Mouse (Mus musculus) spleen, embryonic (tissue): ENCODE measurements at regions not wholly inside any gene's neighbourhood (a gene's known extent, or its start where the extent isn't known, plus 50 kb on each side); places are given as distances from the start of the nearest gene placed in this dataset.

Source experiments
- CTCF ChIA-PET: fragments of 350-600 bp; sonication (Branson Sonifier 250); formaldehyde crosslinking; loops from one replicate; lab custom pipeline; 2022; lab: Charles Lee

- CTCF ChIA-PET = interaction anchor here (1.1 kb wide), 1 partner anchor 24 kb away, joined by 4 read pairs; no protein-coding TSS in a partner anchor
Observed at GRCm38 (mm10) chr9:14173631-14174323, 101.1 kb upstream of the Sesn3 start.

DNA sequence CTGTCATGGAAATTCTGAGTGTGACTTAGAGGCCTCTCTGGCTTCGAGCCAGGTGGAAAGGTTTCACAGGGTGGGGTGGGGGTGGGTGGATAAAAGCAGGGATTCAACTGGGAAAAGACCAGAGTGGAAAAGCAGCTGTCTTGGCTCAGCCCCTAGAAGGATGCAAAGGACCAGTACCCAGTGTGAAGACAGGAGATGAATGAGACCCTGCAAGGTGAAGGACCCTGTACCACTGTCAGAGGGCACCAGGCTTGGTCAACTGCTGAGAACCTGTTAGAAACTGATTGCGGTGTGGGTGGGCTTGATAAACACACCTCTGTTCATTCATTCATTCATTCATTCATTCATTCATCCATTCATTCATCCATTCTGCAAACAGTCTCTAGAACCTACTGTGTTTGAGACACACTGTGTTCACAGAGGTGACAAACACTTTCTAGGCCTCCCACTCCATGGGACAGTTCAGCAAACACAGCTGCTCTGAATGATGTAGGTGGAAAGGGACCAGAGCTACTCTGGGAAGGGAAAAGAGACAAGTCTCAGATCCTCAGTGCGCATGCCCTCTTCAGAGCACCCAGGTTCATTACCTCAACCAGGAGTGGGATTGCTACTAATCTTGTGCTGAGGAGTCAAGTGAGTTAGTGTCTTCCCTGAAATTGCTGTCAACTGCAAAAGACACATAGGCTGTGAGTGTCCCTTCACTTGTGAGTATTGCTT is 100.4 kb upstream of the Sesn3 start:
- CTCF ChIA-PET = interaction anchor here (1.1 kb wide), 1 partner anchor 25 kb away, joined by 4 read pairs; no protein-coding TSS in a partner anchor

DNA sequence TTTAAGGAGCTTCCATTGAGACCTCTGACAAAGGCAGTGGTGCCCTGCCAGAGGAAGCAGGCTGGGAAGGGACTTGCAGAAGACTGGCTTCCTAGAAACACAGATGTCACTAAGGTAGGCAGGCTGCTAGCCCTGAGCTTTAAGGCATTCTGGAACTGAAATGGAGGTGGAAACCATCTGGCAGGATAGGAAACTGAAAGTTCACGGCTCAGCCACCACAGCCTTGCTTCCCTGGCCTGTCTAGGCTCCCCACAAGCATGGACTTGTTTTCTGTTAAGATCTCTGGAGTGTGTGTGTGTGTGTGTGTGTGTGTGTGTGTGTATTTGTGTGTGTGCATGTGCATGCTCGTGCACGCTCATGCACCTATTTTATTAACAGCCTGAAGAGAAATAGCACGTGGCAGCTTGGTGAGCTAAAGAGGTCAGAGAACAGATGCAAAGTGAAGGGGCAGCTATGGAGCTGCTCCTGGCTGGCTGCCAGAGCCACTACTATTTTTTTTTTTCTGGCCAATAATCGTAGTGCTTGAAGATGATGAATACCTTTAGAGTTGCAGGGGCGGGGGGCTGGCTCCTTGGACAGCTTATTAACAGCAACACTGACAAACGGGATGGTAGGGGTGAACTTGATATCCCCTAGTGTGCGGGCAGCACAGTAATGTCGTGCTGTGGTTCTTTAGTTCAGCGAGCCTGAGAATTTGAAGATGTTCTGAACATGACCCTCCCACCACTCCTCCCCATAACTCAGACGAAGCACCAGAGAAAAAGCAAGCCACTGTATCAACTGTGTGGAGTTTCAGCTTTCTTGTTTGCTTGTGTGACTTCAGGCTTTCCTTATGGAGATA is 99.6 kb upstream of the Sesn3 start:
- CTCF ChIA-PET = interaction anchor here (0.6 kb wide), 1 partner anchor 188 kb away, joined by 6 read pairs; no protein-coding TSS in a partner anchor

DNA sequence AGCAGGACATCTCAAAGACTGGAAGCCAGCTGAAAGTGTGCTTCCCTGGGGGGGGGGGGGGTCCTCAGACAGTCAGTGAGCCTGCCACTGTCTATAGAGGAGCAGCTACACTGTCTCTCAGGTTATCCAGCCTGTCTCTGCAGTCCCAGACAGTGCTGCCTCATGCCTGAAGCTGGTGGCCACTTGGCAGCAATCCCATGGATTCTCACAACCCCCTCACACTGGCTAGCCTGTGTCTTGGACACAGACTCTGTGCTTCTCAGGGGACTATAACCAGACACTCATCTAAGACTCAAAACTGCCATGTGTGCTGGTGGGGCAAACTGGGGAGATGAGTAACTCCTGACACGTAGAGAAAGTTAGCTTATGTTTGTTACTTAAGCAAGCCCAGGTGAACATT is 95.1 kb upstream of the Sesn3 start:
- CTCF ChIA-PET = interaction anchor here (0.7 kb wide), 1 partner anchor 346 kb away, joined by 4 read pairs; no protein-coding TSS in a partner anchor

DNA sequence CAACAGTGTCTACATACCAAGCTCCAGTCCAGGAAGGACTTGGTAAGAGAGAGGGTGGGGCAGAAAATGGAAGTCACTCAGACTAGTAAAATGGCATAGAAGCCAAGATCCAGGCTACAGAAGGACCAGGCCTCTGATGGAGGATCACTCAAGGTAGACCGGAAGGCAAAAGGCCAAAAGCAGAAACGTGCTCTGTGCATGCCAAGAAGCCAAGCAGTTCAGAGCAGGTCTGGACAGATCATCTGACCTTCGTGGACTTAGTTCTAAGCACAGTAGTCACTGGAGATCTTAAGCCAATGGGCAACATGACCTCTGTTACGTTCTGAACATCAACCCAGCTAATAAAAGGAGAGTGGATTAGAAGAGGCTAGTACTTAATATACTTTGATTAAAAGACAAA is 90.6 kb upstream of the Sesn3 start:
- CTCF ChIA-PET = no interaction called here

GRCm38 (mm10) chr9:14185681-14186080 is 89.2 kb upstream of the Sesn3 start:
- CTCF ChIA-PET = no interaction called here

- CTCF ChIA-PET = no interaction called here
Observed at GRCm38 (mm10) chr9:14187753-14188152, 87.1 kb upstream of the Sesn3 start.

GRCm38 (mm10) chr9:14188504-14188903 is 86.4 kb upstream of the Sesn3 start:
- CTCF ChIA-PET = no interaction called here

DNA sequence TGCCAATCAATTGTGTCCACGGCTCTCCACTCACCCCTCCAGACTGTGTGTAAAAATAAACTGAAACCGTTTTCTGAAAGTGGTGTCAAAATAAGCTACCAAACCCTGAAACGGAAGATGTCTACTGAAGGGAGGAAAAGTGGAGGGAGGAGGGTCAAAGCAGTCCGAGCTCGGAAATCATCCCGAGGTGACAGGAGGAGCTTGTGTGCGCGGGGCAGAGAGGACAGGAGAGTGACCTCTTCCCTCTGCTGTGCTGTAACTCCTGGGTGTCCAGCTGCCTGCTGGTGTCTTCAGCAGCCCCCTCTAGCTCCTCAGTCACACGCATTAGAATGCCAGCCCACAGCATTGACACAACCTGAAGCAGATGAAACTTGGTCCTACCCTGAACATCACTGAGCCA is 84.2 kb upstream of the Sesn3 start:
- CTCF ChIA-PET = no interaction called here

DNA sequence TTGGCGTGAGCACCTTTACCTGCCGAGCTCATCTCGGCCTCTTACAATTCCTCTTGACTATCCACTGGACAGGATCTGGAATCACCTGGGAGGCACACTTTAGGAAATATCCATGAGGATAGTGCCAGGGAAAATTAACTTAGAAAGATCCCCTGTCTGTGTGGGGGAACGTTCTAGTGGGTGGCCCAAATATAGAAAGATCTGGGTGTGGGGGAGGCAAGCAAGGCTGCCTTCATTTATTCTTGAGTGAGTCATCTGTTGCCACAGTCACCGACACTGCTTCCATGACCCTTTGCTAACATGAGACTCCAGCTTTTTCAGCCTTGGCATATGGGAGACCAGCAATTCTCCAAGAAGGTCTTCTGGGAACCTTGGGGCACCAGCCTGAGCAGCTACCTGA is 80.1 kb upstream of the Sesn3 start:
- CTCF ChIA-PET = no interaction called here

DNA sequence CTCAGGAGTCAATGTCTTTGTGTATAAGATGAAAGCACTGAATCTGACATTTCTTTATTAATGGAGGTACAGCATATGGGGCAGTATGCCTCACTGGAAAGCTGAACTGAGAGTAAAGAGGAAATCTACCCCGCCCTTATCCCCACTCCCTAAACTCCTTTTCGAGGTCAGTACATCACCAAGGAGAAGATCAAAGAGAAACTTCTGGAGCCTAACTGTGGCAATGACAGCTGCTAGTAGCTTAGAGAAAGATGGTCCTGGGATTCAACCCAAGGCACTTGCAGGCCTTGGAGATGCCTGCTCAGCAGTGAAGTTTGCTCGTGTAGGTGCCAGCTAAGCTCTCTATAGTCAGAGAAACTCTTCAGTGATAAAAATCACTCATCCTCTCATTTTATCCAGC is 75.8 kb upstream of the Sesn3 start:
- CTCF ChIA-PET = no interaction called here

GRCm38 (mm10) chr9:14199983-14200700 is 74.7 kb upstream of the Sesn3 start:
- CTCF ChIA-PET = no interaction called here

GRCm38 (mm10) chr9:14200852-14201251 is 74.0 kb upstream of the Sesn3 start:
- CTCF ChIA-PET = no interaction called here

DNA sequence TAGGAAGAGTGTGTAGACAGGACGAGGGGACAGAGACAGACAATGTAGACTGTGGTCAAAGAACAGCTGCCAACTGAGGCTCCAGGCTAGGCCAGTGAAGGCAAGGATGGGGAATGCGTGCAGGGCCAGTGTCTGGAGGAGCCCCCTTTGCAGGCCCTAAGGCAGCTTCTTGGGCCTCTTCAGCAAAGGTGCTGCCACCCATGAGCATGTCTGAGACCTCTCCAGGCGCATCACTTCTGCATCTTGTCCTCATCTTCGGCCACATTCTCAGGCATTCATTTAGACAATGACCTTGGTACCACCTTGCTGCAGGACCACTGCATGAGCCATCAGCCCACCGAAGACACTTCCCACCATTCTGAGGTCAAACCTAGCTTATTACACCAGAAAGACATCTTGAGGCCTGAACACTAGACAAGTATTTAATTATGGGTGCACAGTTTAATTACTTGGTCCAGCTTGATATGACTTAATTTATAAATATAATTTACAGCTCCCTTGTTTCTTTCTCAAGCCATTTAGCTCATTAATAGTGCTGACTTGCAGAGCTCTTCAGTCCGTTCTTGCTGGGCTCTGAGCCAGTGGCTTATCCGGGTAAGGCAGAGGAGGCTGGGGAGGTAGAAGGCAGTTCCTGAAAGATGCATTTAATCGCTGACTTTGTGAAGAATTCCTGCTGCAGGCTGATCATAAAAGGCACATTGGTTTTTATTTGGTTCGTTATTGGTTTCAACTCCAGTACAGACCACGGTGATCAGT is 72.1 kb upstream of the Sesn3 start:
- CTCF ChIA-PET = no interaction called here

- CTCF ChIA-PET = no interaction called here
Observed at GRCm38 (mm10) chr9:14203307-14203695, 71.6 kb upstream of the Sesn3 start.

GRCm38 (mm10) chr9:14203768-14204416 is 71.0 kb upstream of the Sesn3 start:
- CTCF ChIA-PET = no interaction called here

GRCm38 (mm10) chr9:14204817-14205216 is 70.0 kb upstream of the Sesn3 start:
- CTCF ChIA-PET = no interaction called here

- CTCF ChIA-PET = no interaction called here
Observed at GRCm38 (mm10) chr9:14206838-14207560, 67.9 kb upstream of the Sesn3 start.

DNA sequence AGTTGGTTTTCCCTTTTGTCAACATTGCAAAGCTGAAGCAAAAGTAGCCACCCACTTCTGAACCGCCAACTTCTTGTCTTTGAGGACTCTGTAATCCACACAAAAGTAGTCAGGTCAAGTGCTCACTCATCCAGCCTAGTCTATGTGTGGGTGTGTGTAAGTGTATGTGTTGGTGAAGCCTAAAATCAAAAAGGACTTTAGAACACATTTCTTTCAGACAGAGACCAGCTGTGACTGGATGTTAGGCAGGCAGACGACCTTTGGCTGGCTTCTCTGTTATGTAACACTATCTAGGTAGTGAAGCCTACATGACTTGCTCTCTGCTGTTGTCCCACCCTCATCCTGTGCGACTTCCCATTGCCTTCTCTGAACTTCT is 67.3 kb upstream of the Sesn3 start:
- CTCF ChIA-PET = no interaction called here

DNA sequence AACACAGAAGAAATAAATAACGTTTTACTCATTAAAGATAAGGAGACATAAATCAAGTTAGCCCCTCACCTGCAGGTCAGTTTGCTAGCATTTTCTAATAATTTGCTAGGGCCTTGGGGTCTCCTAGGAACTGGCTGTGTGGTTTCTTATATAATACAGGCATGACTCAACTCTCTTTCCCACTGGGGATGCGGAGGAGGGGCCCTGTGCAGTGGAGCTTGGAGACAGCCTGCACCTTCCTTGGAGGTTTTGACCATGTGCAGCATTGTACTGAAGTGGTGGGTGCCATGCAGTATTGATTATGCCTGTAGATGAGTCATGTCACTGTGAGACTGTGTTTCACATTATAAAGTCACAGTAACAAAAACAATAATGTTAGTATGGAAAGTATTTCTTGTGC is 61.6 kb upstream of the Sesn3 start:
- CTCF ChIA-PET = no interaction called here
